Mouse (Mus musculus): Measurements from ENCODE around the gene Olfr1314.

Gene Olfr1314

DNA sequence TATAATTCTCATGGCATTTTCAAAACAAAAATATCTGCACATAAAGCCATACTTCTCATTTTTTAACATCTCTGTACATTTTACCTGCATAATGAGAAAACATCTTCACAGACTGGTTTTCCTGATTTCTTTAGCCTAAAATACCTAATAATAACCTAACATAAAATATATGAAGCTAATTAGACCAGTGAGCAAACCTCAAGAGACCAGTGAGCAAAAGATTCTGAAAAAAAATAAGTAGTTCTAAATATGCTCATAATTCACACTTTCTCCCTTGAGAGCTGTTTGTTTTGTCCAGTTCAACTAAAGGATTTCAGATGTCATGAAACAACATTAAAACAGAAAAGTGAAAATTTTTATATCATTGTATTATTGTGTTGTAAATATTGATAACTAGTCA, at the start of gene Olfr1314:
Gene Olfr1314, minus strand, starts transcription at position 101 of the 400 bp plus-strand sequence.
- DNase-seq, result no peak

DNA sequence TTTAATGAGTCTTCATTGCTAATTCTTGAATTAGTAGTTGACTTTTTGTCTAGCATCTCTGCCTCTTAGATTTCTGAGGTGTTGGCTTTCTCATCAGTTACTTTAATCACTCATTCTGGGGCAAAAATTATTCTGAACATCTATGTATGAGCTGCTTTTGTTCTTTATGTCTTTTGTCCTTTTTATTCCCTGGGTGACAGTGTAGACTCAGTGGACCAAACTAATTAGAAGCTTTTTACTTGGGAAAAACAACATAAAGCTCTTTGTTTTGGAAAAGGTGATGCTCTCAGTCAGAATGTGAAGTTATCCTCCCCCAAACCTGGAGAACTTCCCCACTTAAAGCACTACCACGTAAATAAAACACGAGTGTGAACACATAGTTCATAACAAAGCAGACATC, 43.4 kb upstream of the Olfr1314 start, which contains the start of gene Olfr1317:
Gene Olfr1317, plus strand, starts transcription at position 301 of the 400 bp plus-strand sequence.
- no peak for DNase-seq

- no peak for DNase-seq
These were observed 38.3 kb upstream of the Olfr1314 start, which contains the start of gene Olfr1316 for GRCm38 (mm10) chr2:112134877-112135276. TSS of gene Olfr1316 (minus strand) at chr2:112134977.

- no peak for DNase-seq
These were observed 18.8 kb upstream of the Olfr1314 start, which contains the start of gene Olfr1315-ps1 for GRCm38 (mm10) chr2:112115340-112115739. TSS of gene Olfr1315-ps1 (minus strand) at chr2:112115440.

GRCm38 (mm10) chr2:112077743-112078142, 18.8 kb downstream of the Olfr1314 start, which contains the start of gene Olfr1313:
TSS of gene Olfr1313 (minus strand) at chr2:112077843.
- DNase-seq, result no peak

DNA sequence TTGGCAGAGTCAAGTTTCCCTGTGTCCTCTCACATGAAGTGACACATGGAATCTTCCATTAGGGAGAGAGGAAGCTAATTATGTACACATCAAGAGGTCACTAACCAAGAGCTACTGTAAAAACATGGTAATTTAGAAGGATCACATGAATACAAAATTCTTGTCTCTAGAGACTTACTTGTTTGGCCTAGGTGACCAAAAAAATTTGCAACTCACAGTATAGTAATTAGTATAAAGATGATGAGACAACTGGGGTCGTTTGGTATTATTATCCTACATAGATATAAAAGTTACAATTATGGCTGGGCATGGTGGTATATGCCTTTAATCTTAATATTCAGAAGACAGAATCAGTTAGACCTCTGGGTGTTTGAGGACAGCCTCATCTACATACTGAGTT, 46.4 kb downstream of the Olfr1314 start, which contains the start of gene Olfr1312:
Gene Olfr1312, minus strand, starts transcription at position 101 of the 400 bp plus-strand sequence.
- DNase-seq, result no peak

Data from heart, adult 11 months (tissue).